Mouse (Mus musculus) monocyte, adult 5-6 weeks (primary cell): Measurements from ENCODE around the gene Emx1. TPM values are rescaled to one million over a fixed set of nuclear protein-coding genes. Genes with fewer than 3 reads are reported as not detected.
"Not testable (repeated sequence)": the region's sequence is repeated elsewhere in the genome, so short reads cannot be mapped to it uniquely, and the experiment has no call there.

ENCODE experiments used
- ATAC-seq: fragments of 153-309, 156-312 bp; replicated peaks from 2 replicates; pipeline ENCODE4 v1.8.0; 2017; ENCODE audit warnings: mild to moderate bottlenecking; ENCODE audit not compliant: low TSS enrichment, insufficient number of reproducible peaks, severe bottlenecking, poor library complexity, low FRiP score
- total RNA-seq: library from RNA; stranded (forward); fragments of 200-1000, 200-491, 200-594 nt; gene quantifications from 3 replicates; pipeline ENCODE4 v1.2.3, GENCODE M21; 2017

The Emx1 gene
- total RNA-seq: not detected in 3 replicates

DNA sequence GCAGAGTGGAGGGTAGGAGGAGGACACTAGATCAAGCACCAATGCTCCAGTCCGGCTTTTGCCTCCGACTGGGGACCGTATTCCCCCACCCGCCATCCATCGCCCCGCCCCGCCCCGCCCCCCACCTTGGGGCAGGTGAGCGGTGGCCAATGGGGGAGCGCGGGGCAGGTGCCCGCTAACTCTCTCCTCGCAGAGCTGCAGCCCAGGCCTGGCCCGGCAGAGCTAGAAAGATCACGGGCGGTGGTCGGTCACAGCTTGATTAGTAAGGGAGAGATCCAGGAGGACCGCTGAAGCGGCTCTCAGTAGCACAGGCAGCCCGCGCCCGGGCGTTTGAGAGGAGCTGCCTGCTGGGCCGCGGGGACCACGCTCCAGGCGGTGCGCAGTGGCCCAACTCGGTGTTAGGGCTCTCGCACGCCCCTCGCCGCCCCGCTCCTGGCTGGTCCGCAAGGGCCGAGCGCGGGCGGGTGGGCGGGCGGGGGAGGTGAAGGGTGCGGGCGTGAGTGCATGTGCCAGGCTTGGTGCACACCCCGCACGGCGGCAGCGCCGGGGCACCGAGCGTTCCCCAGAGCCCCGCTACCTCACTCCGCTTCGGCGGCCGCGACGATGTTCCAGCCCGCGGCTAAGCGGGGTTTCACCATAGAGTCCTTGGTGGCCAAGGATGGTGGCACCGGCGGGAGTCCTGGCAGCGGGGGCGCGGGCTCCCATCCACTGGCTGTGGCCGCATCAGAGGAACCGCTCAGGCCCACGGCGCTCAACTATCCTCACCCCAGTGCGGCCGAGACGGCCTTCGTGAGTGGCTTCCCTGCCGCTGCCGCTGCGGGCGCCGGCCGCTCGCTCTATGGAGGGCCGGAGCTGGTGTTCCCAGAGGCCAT lies at the start of gene Emx1:
TSS of gene Emx1 (plus strand) at position 99 of the 872 bp plus-strand sequence.
- no peak for ATAC-seq

DNA sequence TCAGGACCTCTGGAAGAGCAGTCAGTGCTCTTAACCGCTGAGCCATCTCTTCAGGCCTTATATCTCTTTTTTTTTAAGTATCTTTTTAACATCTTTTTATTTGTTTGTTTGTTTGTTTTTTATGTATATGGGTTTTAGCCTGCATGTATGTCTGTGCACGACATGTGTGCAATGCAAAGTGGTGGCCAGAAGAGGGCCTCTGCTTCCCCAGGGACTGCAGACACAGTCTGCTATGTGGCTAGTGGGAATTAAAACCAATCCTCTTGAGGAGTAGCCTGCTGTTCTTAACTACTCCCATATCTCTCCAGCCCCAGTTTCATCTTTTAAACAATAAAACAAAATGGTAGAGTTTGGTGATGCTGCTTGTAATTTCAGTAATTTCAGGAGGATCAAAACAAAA lies 47.7 kb upstream of the Emx1 start:
- ATAC-seq: no peak

DNA sequence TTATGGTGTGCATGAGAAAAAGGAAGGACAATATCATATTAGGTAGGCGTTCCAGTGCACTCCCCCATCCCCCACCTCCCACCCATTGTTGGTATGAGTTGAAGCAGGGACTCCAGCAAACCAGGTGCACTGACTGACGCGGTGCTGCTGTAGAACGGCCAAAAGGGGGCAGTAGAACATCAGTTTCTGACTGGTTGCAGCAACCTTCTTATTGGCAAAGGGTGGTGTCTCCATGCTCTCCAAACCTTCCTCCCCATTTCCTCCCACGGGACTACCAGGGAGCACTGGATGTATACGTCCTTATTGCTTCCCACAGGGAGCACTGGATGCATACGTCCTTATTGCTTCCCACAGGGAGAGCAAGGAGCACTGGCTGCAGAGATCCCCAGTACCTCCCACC lies 46.2 kb upstream of the Emx1 start:
- 0 out of 2 replicates have a peak, but pooled peaks have one; percentile 13 for ATAC-seq

DNA sequence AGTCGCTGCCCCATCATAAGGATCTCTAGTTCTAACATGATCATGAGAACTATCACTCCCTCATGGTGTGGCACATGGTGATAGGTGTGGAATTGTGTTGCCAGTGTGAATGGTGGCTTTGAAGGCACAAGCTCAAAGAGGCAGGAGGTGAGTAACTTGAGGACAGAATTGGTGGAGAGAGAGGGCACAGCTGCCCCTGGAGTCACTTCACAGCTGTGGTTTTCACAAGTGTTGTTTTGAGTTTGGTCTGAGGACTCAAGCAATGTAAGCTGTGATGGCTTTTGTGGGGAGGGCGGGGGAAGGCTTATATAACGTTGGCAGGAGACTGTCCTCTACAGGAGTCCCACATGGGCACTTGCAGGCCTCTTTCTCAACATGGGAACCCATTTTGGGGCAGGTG lies 42.8 kb upstream of the Emx1 start:
- no peak for ATAC-seq

DNA sequence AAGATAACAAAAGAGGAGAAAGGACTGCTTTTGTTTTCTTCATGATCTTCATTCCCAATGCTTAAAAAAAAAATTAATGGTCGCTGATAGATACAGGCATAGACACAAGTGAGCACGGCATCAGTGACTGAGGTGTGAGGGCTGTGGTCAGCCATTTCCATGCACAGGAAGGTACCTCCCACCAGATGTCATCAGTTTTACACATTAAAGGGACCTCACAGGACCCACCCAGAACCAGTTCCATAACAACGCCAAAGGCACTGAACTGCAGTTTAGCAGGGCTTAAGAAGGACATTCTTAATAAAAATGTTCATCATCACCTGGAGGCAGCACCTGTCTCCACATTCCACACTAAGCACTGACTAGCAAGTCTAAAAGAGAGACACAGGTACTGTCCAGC lies 39.6 kb upstream of the Emx1 start:
- no peak for ATAC-seq

DNA sequence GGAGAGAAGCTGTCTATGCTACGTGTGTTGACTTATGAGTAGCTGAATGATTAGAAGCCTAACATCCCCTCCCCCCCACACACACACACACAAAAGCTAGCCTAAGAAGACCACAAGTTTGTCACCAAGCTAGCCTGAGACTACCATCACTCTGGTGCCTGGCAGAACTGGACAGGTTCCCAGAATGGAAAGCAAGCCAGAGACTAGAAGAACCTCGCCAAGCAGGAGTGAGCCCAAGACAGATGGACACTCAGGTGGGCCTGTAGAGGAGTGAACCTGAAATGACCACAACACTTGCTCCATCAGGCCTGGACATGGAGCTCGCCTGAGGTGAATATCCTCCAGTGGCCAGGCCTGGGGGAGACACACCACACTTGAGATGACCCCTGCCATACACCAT lies 36.9 kb upstream of the Emx1 start:
- no peak for ATAC-seq

DNA sequence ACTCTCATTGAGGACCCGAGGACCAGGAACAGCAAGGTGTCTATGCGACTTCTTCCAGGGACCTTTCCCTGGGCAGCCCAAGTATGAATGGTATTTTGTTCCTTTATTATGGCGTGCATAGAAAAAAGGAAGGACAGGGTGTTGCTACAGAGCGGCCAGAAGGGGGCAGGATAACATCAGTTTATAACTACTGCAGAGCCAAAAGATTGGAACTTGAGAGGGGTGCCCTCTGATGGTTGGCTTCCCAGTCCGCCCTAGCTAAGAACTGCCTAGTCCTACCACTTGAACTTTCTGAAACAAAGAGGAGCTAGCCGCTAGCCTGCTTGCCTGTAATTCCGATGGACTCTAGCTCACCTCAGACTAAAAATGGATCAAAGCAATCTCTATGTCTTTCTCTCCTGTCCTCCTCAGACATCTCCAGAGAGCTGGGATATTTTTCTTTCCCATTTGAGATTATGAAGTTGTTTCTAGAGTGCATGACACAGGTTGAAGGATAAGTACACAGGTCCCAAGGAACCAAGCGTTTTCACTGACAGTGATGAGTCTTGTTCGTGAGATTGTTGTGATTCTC lies 33.2 kb upstream of the Emx1 start:
- no peak for ATAC-seq

DNA sequence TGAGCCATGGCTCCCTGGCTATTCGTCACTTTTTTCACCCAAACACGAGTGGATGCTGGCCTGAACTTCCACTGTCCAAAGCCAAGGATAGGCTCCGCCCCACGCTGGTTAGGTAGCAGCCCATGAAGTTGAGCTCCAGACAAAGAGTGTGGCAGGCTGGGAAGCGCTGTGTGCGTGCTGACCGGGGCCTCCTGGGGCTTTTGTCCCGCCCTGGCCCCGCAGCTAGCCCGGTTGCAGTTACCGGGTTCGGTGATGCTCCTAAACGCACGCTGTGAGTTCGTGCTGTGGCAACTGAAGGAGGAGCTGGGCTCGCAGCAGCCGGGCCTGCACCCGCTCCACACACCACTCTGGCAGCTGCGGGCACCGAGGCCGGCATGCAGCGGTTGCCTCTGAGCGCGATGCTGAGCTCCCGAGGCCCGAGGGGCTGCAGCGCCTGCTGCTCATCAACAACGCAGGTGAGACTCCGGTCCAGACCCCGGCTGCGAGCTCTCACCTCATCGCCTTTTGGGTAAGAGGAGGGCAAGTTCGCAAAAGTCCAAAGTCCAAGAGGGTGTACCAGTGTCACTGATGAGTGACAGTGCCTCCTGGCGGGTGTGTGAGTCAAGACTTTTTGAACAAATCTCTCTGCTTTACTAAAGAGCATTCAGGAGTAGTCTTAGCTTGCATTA lies 32.2 kb upstream of the Emx1 start:
- no peak for ATAC-seq

DNA sequence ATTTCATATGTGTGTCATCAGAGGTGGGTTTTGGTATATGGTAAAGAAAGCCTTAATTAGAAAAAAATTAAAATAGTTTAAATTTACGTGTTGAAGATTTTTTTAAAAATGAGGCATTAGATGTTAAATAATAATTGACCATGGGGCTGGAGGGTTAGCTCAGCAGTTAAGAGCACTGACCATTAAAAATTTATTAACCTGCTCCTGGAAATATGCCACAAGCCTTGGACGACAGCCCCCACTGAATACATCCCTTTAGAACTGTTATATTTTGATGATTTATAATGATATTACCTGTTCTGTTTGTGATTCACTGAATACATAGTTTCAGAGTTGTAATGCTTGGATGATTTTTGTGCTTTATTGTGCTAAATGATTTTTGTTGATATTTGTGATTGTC lies 30.7 kb upstream of the Emx1 start:
- not testable (repeated sequence) for ATAC-seq

DNA sequence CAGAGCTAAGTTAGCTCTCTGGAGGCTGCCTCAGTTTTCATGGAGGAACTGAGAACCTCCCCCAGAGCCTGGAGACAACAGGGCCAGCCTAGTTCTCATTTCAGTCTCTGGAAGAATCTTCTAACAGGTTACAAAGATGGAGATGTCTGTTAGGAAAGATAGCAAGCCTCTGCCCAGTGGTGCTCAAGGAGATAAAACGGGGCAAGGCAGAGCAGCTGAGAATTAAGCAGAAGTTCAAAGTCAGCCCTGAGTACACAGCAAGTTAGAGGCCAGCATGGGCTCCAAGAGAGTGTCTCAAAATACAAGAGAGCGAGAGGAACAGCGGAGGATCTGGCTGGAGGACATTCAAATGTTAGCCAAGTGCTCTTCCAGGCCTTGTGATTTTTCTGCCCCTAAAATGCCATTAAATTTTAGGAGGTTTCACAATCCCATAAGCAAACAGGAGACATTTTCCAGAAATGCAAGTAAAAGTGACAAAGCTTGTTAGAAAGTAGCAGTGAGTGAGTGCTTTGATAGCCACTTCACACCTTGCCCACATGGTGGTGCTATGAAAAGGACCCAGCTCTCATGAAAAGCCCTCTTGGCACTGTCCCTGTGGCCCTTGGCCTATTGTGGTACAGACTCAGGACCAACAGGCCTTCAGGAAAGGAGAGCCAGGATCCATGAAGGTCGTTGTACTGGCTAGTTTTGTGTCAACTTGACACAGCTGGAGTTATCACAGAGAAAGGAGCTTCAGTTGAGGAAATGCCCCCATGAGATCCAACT lies 29.0 kb upstream of the Emx1 start:
- not testable (repeated sequence) for ATAC-seq

DNA sequence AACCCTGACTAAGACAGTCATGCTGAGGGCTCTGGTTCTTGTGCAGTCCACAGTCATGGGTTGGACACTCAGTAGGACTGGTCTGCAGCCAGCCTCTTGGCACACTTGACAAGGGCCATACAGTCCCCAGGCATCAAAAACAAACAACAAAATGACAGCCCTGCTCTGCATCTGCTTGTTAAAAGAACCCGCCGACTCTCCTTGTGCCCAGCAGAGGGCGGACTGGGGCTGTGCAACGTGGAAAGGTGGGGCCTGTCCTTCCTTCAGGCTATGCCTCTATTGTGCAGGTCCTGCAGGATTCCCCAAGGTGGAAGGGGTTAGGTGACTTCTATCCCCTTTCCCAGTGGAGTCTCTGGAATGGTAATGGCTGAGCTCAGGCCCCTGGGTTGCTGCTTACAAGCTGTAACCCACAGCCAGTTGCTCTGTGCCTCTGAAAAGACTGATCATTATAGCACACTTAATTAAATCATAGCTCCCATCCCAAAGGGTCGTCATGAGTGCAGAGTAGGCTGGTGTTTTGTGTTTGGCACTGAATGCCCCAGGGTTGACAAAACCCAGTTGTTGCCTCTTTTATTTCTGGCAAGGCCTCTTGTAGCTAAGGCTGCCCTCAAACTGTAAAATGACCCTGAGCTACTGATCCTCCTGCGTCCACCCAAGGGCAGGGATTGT lies 28.0 kb upstream of the Emx1 start:
- not testable (repeated sequence) for ATAC-seq

DNA sequence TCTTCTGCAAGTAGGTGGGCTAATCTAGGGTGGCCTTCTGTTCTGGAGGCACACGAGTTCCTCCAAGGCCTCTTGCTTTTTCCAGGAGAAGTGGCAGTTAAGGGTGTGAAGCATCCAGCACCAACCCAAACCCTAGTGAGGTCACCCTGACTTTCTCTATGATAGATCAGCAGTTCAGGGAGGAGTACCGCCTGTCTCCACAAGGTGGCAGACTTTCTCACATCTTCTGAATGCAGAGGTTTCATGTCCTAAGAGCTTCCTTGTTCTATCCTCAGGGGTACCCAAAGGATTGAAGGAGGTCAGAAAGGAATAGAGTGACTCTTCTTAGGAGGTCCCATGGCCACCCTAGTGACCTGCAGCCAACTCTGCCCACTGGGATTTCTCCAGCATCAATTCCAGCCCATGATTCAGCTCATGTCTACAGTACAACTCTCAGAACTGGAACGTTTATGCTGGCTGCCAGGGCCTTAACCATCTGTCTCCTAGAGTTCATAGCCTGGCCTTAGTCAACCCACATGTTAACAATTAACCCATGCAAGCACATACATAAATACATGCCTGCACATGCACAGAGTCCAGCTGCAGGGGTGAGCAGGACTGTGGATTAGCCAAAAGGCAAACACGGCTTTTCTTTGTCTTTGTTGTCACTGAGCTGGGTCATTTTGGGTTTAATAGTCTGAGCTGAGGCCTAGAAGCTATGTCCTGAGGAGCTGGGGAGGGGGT lies 26.9 kb upstream of the Emx1 start:
- ATAC-seq: peak; percentile 61; the same call in 1 of the 2 replicates

DNA sequence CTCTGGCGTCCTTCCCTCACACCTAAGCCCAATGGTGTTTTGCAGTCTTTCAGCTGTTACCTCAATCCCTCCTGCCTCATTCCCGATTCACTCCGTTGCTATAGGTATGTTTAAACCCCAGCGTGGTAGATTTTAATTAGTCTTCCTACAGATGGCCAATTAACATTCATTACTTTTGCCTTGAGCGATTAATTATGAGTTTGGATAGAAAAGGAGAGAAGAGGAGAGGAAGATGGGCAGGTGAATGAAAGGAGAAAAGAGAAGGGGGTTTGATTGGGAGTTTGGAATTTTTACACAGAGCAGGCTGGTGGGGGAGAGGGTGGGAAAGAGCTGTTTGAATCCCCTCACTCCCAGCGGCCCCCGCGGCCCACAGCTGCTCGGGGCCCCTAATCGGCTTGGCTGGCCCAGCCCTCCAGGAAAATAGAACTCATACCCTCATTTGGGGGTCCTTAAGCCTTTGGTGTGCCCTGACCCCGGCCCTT lies 21.8 kb upstream of the Emx1 start:
- no peak for ATAC-seq

DNA sequence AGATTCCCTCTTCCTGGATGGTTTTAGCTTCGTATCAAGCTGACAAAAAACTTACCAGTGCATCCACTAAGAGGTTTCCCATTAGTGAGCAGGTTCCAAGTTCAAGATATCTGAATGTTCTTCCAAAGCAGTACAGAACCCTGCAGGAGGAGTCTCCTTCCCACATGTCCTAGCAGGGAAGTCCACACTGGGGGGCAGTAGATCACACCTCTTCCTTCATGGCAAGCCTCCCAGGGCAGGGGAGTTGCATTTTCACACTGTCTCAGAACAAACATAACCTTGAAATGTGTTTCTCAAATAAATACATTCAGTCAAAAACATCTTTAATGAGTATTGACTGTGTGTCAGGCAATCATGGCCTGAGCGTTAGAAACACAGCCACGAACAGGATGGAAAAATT lies 7.7 kb upstream of the Emx1 start:
- no peak for ATAC-seq

DNA sequence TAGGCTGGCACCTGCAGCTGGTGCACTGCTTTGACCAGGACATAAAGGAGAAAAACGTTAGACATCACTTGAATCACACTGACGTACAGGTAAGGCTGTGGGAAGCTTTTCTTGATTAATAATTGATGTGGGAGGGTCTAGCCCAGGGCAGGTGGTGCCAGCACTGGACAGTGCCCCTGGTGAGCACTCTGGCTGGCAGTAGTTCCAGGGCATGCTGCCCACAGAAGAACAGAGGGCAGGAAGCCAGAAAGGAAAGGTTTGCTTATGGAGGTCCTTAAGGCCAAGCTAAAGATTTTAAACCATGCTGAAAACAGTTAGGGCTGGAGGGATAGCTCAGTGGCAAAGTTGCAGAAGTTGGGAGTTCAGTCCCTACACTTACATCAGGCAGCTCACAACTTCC lies 7.2 kb upstream of the Emx1 start:
- ATAC-seq: no peak

DNA sequence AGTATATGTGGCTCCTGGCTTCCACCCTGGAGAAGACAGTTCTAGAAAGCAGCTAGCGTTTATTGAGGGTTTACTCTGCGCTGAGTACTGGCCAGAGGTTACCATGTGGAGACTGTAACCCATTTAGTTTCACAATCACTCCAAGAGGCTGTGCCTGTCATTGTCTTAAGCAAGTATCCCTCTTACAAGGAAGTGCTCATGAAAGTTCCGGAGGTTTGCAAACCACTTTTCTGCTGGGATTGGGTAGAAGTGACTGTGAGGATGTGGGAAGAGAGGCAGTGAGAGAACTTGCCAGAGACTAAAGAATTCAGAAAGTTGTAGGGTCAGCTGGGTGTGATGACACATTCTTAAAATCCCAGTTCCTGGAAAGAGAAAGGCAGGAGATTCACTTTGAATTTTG lies 3.3 kb upstream of the Emx1 start:
- ATAC-seq: no peak

DNA sequence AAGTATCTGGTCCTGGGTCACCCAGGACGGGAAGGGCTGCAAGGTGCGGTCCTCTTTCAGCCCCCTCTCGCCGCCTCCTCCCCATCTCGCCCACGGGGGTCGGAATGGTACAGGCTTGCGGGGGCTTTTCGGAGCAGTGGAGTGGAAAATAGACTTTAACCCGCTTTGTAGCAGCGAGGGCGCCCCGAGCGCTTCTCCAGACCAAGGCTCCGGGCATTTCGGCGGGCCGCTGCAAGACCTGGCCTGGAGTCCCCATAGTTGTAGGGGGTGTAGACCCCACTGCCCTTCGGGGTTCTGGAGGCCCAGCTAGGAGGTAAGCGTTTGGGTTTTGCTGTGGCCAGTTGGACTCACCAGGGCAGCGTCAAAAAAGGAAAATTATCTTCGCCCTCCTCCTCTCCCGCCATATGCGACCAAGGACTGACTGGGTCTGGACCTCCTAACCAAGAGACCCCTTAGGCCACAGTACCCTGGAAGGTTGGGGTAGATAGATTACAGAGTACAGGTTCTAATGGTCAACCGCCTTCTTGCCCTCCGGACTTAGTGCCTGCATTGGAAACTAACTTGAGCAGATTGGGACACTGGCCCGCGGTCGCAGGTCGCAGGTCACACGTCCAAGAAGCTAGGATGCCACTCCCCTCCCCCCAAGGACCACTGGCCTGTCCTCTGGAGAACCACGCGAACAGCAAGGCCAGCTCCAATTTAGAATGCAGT lies 1.1 kb upstream of the Emx1 start:
- ATAC-seq: no peak
